13 mouse cellular contexts compared by ENCODE assay signal in genomic region chr16:30314236-30314635, GRCm38 (mm10). TPM values are rescaled to one million over a fixed set of nuclear protein-coding genes. Genes with fewer than 3 reads are reported as not detected.
A peak's percentile ranks its signal among the peaks of the same experiment; 100 is the strongest.
DNase-seq lines count a peak whose midpoint lies in the region; ATAC-seq and TF ChIP-seq lines count a peak whose summit lies in the region.
"Had no signal": no experiment of that assay in that cellular context is flagged by ENCODE, and none has a peak within 500 bp of the region (broad histone marks: within the 10 kb centered on the region; RNA-seq: fewer than 3 reads in every experiment).

No protein-coding gene starts in this region.

- no peak overlapping the region for H3K9ac ChIP-seq in embryonic facial prominence, embryonic 11.5 days (replicated peaks; ENCODE audit: low read length)
- no peak overlapping the region for H3K9ac ChIP-seq in liver, postnatal 0 days (replicated peaks)
- H3K9ac ChIP-seq in liver, embryonic 12.5 days = no peak overlapping the region
- H3K9ac ChIP-seq: heart, embryonic 13.5 days had no signal

- ATAC-seq in embryonic facial prominence, embryonic 11.5 days (replicated peaks; ENCODE audit: insufficient number of reproducible peaks, low FRiP score, low TSS enrichment, low read depth) = no peak
- no peak for ATAC-seq in liver, postnatal 0 days
- no peak for ATAC-seq in liver, embryonic 12.5 days

- H3K27me3 ChIP-seq in embryonic facial prominence, embryonic 11.5 days (ENCODE audit: control insufficient read depth, insufficient read depth, low read length) = peaks cover 14% of the 10 kb centered on the region
- H3K27me3 ChIP-seq in embryonic facial prominence, embryonic 10.5 days (replicated peaks; ENCODE audit: low read depth, poor library complexity, severe bottlenecking) = peaks cover 30% of the 10 kb centered on the region
- peaks cover 9% of the 10 kb centered on the region; the same call in 1 of the 2 replicates for H3K27me3 ChIP-seq in liver, postnatal 0 days (ENCODE audit: insufficient read depth, low read length)
- peaks cover 14% of the 10 kb centered on the region for H3K27me3 ChIP-seq in liver, embryonic 12.5 days (replicated peaks)

- intact Hi-C loops in heart, postnatal 25 days (cut with DNase I) = loop anchor here (1.0 to 10.0 kb wide), 3 partner anchors 62 to 689 kb away; no protein-coding TSS in a partner anchor

- peak; percentile 65 for DNase-seq in embryonic facial prominence, embryonic 11.5 days (ENCODE audit: low spot score)
- no peak for DNase-seq in embryonic facial prominence, embryonic 10.5 days (ENCODE audit: low spot score)
- DNase-seq in liver, postnatal 0 days = no peak
- peak; percentile 80 for DNase-seq in NIH3T3 (ENCODE audit: low read depth)
- DNase-seq in lung, postnatal 36 days = peak; percentile 35
- no peak for DNase-seq in heart, postnatal 25 days (ENCODE audit: low spot score)
- DNase-seq in adrenal gland, postnatal 10 days = no peak

- H3K36me3 ChIP-seq in embryonic facial prominence, embryonic 11.5 days (replicated peaks; ENCODE audit: control insufficient read depth, insufficient read depth, low read depth, low read length) = no peaks in the 10 kb centered on the region; the same call in 1 of the 2 replicates
- H3K36me3 ChIP-seq in embryonic facial prominence, embryonic 10.5 days (replicated peaks) = peaks cover 32% of the 10 kb centered on the region
- H3K36me3 ChIP-seq in liver, postnatal 0 days (replicated peaks; ENCODE audit: insufficient read depth, low read length) = peaks cover 26% of the 10 kb centered on the region
- peaks cover 48% of the 10 kb centered on the region for H3K36me3 ChIP-seq in liver, embryonic 12.5 days

- no peak overlapping the region for H3K27ac ChIP-seq in embryonic facial prominence, embryonic 11.5 days (replicated peaks; ENCODE audit: low read depth, low read length)
- H3K27ac ChIP-seq in embryonic facial prominence, embryonic 10.5 days (replicated peaks) = no peak overlapping the region
- H3K27ac ChIP-seq in liver, postnatal 0 days (ENCODE audit: low read depth) = no peak overlapping the region
- H3K27ac ChIP-seq in liver, embryonic 12.5 days = no peak overlapping the region
- H3K27ac ChIP-seq: heart, embryonic 13.5 days; macrophage had no signal

- TF ChIP-seq CTCF in liver, postnatal 0 days (IDR thresholded peaks at IDR 0.05; ENCODE audit: low read depth) = peak; percentile 66

- TF ChIP-seq EP300 in liver, postnatal 0 days (IDR thresholded peaks at IDR 0.05; ENCODE audit: low read depth) = no peak

- no peak overlapping the region for H3K4me2 ChIP-seq in embryonic facial prominence, embryonic 11.5 days (ENCODE audit: low read depth, low read length)
- no peak overlapping the region for H3K4me2 ChIP-seq in liver, postnatal 0 days (ENCODE audit: low read depth, low read length)
- H3K4me2 ChIP-seq in liver, embryonic 12.5 days = no peak overlapping the region
- H3K4me2 ChIP-seq: heart, embryonic 13.5 days had no signal

- no peaks in the 10 kb centered on the region; the same call in 1 of the 2 replicates for H3K4me1 ChIP-seq in embryonic facial prominence, embryonic 11.5 days (ENCODE audit: control insufficient read depth, insufficient read depth, low read length)
- H3K4me1 ChIP-seq in embryonic facial prominence, embryonic 10.5 days = peaks cover 6% of the 10 kb centered on the region
- peaks cover 6% of the 10 kb centered on the region for H3K4me1 ChIP-seq in liver, postnatal 0 days (ENCODE audit: insufficient read depth)
- peaks cover 29% of the 10 kb centered on the region for H3K4me1 ChIP-seq in liver, embryonic 12.5 days

- H3K9me3 ChIP-seq in embryonic facial prominence, embryonic 11.5 days (replicated peaks; ENCODE audit: control insufficient read depth, low read length) = no peaks in the 10 kb centered on the region
- no peaks in the 10 kb centered on the region for H3K9me3 ChIP-seq in embryonic facial prominence, embryonic 10.5 days
- no peaks in the 10 kb centered on the region for H3K9me3 ChIP-seq in liver, postnatal 0 days (ENCODE audit: low read length)
- no peaks in the 10 kb centered on the region for H3K9me3 ChIP-seq in liver, embryonic 12.5 days (replicated peaks)
- H3K9me3 ChIP-seq: heart, embryonic 13.5 days had no signal

- no peak overlapping the region for H3K4me3 ChIP-seq in embryonic facial prominence, embryonic 11.5 days (ENCODE audit: low read depth, low read length)
- H3K4me3 ChIP-seq in embryonic facial prominence, embryonic 10.5 days = no peak overlapping the region
- H3K4me3 ChIP-seq in liver, postnatal 0 days (ENCODE audit: low read depth, low read length) = no peak overlapping the region
- H3K4me3 ChIP-seq in liver, embryonic 12.5 days = no peak overlapping the region
- H3K4me3 ChIP-seq: heart, embryonic 13.5 days had no signal

RNA-seq across cellular contexts. Expression of gene Gp5, which starts 3.7 kb away (rescaled TPM):
- 2.0 and 2.5 TPM in 2 replicates for polyA plus RNA-seq in embryonic facial prominence, embryonic 11.5 days (2014; fragmentation: Nextera tagmentation; extraction: Ambion mirVana)
- 0.93 and 2.0 TPM in 2 replicates for polyA plus RNA-seq in embryonic facial prominence, embryonic 10.5 days (2016; fragmentation: Nextera tagmentation; extraction: Ambion mirVana)
- polyA plus RNA-seq in liver, postnatal 0 days (2015; fragmentation: Nextera tagmentation; extraction: Ambion mirVana) = 17.5 and 17.7 TPM in 2 replicates
- 31.3 and 32.1 TPM in 2 replicates for polyA plus RNA-seq in liver, embryonic 12.5 days (2016; fragmentation: Nextera tagmentation; extraction: Ambion mirVana)
- total RNA-seq in heart, postnatal 25 days (2021) = under 1 TPM; 0.21 to 0.56 TPM
- under 1 TPM; 0.51 to 0.73 TPM for total RNA-seq in adrenal gland, postnatal 10 days (2021)

RNA-seq across cellular contexts. Expression of gene Lrrc15, which starts 31.2 kb away (rescaled TPM):
- polyA plus RNA-seq in embryonic facial prominence, embryonic 11.5 days (2014; fragmentation: Nextera tagmentation; extraction: Ambion mirVana) = 0.72 and 1.3 TPM in 2 replicates
- polyA plus RNA-seq in embryonic facial prominence, embryonic 10.5 days (2016; fragmentation: Nextera tagmentation; extraction: Ambion mirVana) = 0.18 and 0.66 TPM in 2 replicates
- polyA plus RNA-seq in liver, postnatal 0 days (2015; fragmentation: Nextera tagmentation; extraction: Ambion mirVana) = 0.11 TPM in 2 replicates
- polyA plus RNA-seq in liver, embryonic 12.5 days (2016; fragmentation: Nextera tagmentation; extraction: Ambion mirVana) = 0.02 TPM in 1 of 2 replicates, not detected in the other
- total RNA-seq in heart, postnatal 25 days (2021) = under 1 TPM; 0.08 TPM
- 1 to 10 TPM in 1 of 2 experiments, under 1 TPM in 1; 0.27 to 1.3 TPM for total RNA-seq in adrenal gland, postnatal 10 days (2021)
- total RNA-seq: neutrophil, adult 5-6 weeks had no signal
- polyA plus RNA-seq: macrophage had no signal

RNA-seq across cellular contexts. Expression of gene Cpn2, which starts 46.9 kb away (rescaled TPM):
- polyA plus RNA-seq in embryonic facial prominence, embryonic 11.5 days (2014; fragmentation: Nextera tagmentation; extraction: Ambion mirVana) = not detected in 2 replicates
- polyA plus RNA-seq in embryonic facial prominence, embryonic 10.5 days (2016; fragmentation: Nextera tagmentation; extraction: Ambion mirVana) = not detected in 2 replicates
- polyA plus RNA-seq in liver, postnatal 0 days (2015; fragmentation: Nextera tagmentation; extraction: Ambion mirVana) = 10.9 and 12.0 TPM in 2 replicates
- polyA plus RNA-seq in liver, embryonic 12.5 days (2016; fragmentation: Nextera tagmentation; extraction: Ambion mirVana) = 1.5 and 1.6 TPM in 2 replicates
- total RNA-seq in heart, postnatal 25 days (2021) = under 1 TPM in 1 of 2 experiments, not detected in 1; 0.11 TPM
- total RNA-seq in adrenal gland, postnatal 10 days (2021) = 10 to 100 TPM; 19.5 to 28.3 TPM
- total RNA-seq: layer of hippocampus, postnatal 14 days had no signal
- polyA plus RNA-seq: forebrain, embryonic 11.5 days; heart, embryonic 13.5 days; macrophage had no signal

Comparison
In these comparisons a context has a peak if more than half of its experiments do, and no peak if none do; other contexts are left out.
1. DNase-seq: peak in embryonic facial prominence, embryonic 11.5 days (single experiment), NIH3T3 (single experiment) and lung, postnatal 36 days (single experiment); none in embryonic facial prominence, embryonic 10.5 days (single experiment), liver, postnatal 0 days (single experiment), heart, postnatal 25 days (single experiment) and adrenal gland, postnatal 10 days (single experiment).